Mouse (Mus musculus): ENCODE results near the gene Arid1b. TPM values are rescaled to one million over a fixed set of nuclear protein-coding genes. Genes with fewer than 3 reads are reported as not detected.
A peak's percentile ranks its signal among the peaks of the same experiment; 100 is the strongest.

The Arid1b gene
- polyA plus RNA-seq, 1 experiment from 2014 or later: 12.4 TPM

DNA sequence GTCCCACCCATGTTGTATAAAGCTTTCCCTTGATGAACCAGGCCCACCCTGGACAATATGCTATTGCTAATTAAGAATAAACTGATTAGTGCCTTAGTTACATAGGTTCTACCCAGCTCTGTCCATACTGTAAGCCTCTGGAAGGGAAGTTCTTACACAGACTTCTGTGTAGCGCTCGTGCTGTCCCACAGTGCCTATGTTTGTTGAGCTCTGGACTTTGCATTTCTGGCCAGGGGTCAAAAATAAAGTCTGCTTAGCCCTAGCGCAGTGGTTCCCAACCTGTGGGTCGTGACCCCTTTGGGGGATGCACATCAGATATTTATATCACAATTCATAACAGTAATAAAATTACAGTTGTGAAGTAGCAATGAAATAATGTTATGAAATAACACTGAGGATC is 221.2 kb downstream of the Arid1b start:
- 87% methylated on average over 4 of the region's 4 CpGs for WGBS
- Histone ChIP-seq H3K4me3 (ENCODE audit: low read depth, low read length) (no peak overlapping the region), H3K4me2 (ENCODE audit: low read depth, low read length) (no peak overlapping the region), H3K27ac (replicated peaks; ENCODE audit: low read depth, low read length) (no peak overlapping the region), H3K27me3 (replicated peaks; ENCODE audit: control insufficient read depth, insufficient read depth, low read length) (no peaks in the 10 kb centered on the region), H3K9ac (ENCODE audit: low read depth, low read length) (no peak overlapping the region), H3K9me3 (ENCODE audit: control insufficient read depth, low read length) (no peaks in the 10 kb centered on the region), H3K36me3 (ENCODE audit: control insufficient read depth, insufficient read depth, low read length) (no peaks in the 10 kb centered on the region), H3K4me1 (ENCODE audit: control insufficient read depth, insufficient read depth, low read length) (peaks cover 45% of the 10 kb centered on the region)
- no peak for ATAC-seq (ENCODE audit: low read depth)
- DNase-seq (ENCODE audit: low spot score): no peak

GRCm38 (mm10) chr17:5216965-5217546 is 222.9 kb downstream of the Arid1b start:
- WGBS: 54% methylated on average over 10 of the region's 10 CpGs
- ATAC-seq (ENCODE audit: low read depth) (peak; percentile 11; the same call in 1 of the 2 replicates), DNase-seq (ENCODE audit: low spot score) (no peak)
- H3K9ac ChIP-seq (ENCODE audit: low read depth, low read length): no peak overlapping the region
- H3K27me3 ChIP-seq (replicated peaks; ENCODE audit: control insufficient read depth, insufficient read depth, low read length): no peaks in the 10 kb centered on the region
- H3K4me2 ChIP-seq (ENCODE audit: low read depth, low read length): no peak overlapping the region
- peaks cover 50% of the 10 kb centered on the region for H3K4me1 ChIP-seq (ENCODE audit: control insufficient read depth, insufficient read depth, low read length)
- H3K27ac ChIP-seq (replicated peaks; ENCODE audit: low read depth, low read length): no peak overlapping the region
- no peaks in the 10 kb centered on the region for H3K9me3 ChIP-seq (ENCODE audit: control insufficient read depth, low read length)
- H3K36me3 ChIP-seq (ENCODE audit: control insufficient read depth, insufficient read depth, low read length): no peaks in the 10 kb centered on the region
- no peak overlapping the region for H3K4me3 ChIP-seq (ENCODE audit: low read depth, low read length)

- no peak overlapping the region for H3K9ac ChIP-seq (ENCODE audit: low read depth, low read length)
- no peak overlapping the region for H3K4me3 ChIP-seq (ENCODE audit: low read depth, low read length)
- no peak overlapping the region for H3K4me2 ChIP-seq (ENCODE audit: low read depth, low read length)
- H3K9me3 ChIP-seq (ENCODE audit: control insufficient read depth, low read length): no peaks in the 10 kb centered on the region
- H3K36me3 ChIP-seq (ENCODE audit: control insufficient read depth, insufficient read depth, low read length): no peaks in the 10 kb centered on the region
- DNase-seq (ENCODE audit: low spot score) (no peak), ATAC-seq (ENCODE audit: low read depth) (no peak; the same call in 1 of the 2 replicates)
- no peaks in the 10 kb centered on the region for H3K27me3 ChIP-seq (replicated peaks; ENCODE audit: control insufficient read depth, insufficient read depth, low read length)
- H3K27ac ChIP-seq (replicated peaks; ENCODE audit: low read depth, low read length): no peak overlapping the region
- peaks cover 44% of the 10 kb centered on the region for H3K4me1 ChIP-seq (ENCODE audit: control insufficient read depth, insufficient read depth, low read length)
- 74% methylated on average over 9 of the region's 9 CpGs for WGBS
Measured at GRCm38 (mm10) chr17:5217852-5218845, 224.0 kb downstream of the Arid1b start.

- Histone ChIP-seq H3K9ac (ENCODE audit: low read depth, low read length) (no peak overlapping the region), H3K9me3 (ENCODE audit: control insufficient read depth, low read length) (no peaks in the 10 kb centered on the region), H3K4me3 (ENCODE audit: low read depth, low read length) (no peak overlapping the region), H3K27ac (replicated peaks; ENCODE audit: low read depth, low read length) (no peak overlapping the region; the same call in 1 of the 2 replicates), H3K4me1 (ENCODE audit: control insufficient read depth, insufficient read depth, low read length) (peaks cover 40% of the 10 kb centered on the region), H3K36me3 (ENCODE audit: control insufficient read depth, insufficient read depth, low read length) (no peaks in the 10 kb centered on the region), H3K27me3 (replicated peaks; ENCODE audit: control insufficient read depth, insufficient read depth, low read length) (no peaks in the 10 kb centered on the region), H3K4me2 (ENCODE audit: low read depth, low read length) (no peak overlapping the region)
- DNase-seq (ENCODE audit: low spot score): peak; percentile 78
- WGBS: 51% methylated on average over 6 of the region's 6 CpGs
- ATAC-seq (ENCODE audit: low read depth): no peak
Measured at GRCm38 (mm10) chr17:5218955-5219557, 224.9 kb downstream of the Arid1b start.

GRCm38 (mm10) chr17:5221041-5221440 is 226.9 kb downstream of the Arid1b start:
- DNase-seq (ENCODE audit: low spot score) (peak; percentile 66), ATAC-seq (ENCODE audit: low read depth) (peak; percentile 62; the same call in 1 of the 2 replicates)
- Histone ChIP-seq H3K9ac (ENCODE audit: low read depth, low read length) (no peak overlapping the region), H3K4me3 (ENCODE audit: low read depth, low read length) (no peak overlapping the region), H3K27ac (replicated peaks; ENCODE audit: low read depth, low read length) (peak overlapping the region; percentile 52; the same call in 1 of the 2 replicates), H3K4me1 (ENCODE audit: control insufficient read depth, insufficient read depth, low read length) (peaks cover 40% of the 10 kb centered on the region), H3K27me3 (replicated peaks; ENCODE audit: control insufficient read depth, insufficient read depth, low read length) (no peaks in the 10 kb centered on the region), H3K9me3 (ENCODE audit: control insufficient read depth, low read length) (no peaks in the 10 kb centered on the region), H3K36me3 (ENCODE audit: control insufficient read depth, insufficient read depth, low read length) (no peaks in the 10 kb centered on the region), H3K4me2 (ENCODE audit: low read depth, low read length) (no peak overlapping the region)
- WGBS: 49% methylated on average over 8 of the region's 8 CpGs

DNA sequence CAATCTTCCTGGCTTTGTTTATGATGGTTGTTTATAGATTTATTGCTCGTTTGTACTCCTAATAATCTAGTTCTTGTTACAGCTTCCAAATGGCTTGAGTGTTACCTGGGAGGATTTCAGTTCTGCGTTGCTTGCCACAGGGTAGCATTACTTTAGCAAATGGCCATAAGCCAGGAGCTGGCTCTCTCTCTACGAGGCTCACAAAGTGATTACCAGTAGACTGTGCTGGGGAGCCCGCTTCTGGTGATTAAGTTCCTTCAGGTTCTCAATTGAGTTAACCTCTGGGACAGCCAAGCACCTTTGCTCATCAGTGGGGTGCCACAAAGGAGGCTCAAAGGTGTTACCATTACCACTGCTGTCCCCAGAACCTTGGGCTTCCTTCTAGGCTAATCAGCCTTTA is 227.4 kb downstream of the Arid1b start:
- no peak for ATAC-seq (ENCODE audit: low read depth)
- 47% methylated on average over 4 of the region's 4 CpGs for WGBS
- peaks cover 40% of the 10 kb centered on the region for H3K4me1 ChIP-seq (ENCODE audit: control insufficient read depth, insufficient read depth, low read length)
- no peaks in the 10 kb centered on the region for H3K36me3 ChIP-seq (ENCODE audit: control insufficient read depth, insufficient read depth, low read length)
- no peak overlapping the region for H3K4me3 ChIP-seq (ENCODE audit: low read depth, low read length)
- H3K27ac ChIP-seq (replicated peaks; ENCODE audit: low read depth, low read length): no peak overlapping the region
- no peak overlapping the region for H3K4me2 ChIP-seq (ENCODE audit: low read depth, low read length)
- H3K9me3 ChIP-seq (ENCODE audit: control insufficient read depth, low read length): no peaks in the 10 kb centered on the region
- no peak overlapping the region for H3K9ac ChIP-seq (ENCODE audit: low read depth, low read length)
- no peaks in the 10 kb centered on the region for H3K27me3 ChIP-seq (replicated peaks; ENCODE audit: control insufficient read depth, insufficient read depth, low read length)
- no peak for DNase-seq (ENCODE audit: low spot score)

- no peaks in the 10 kb centered on the region for H3K36me3 ChIP-seq (ENCODE audit: control insufficient read depth, insufficient read depth, low read length)
- H3K27me3 ChIP-seq (replicated peaks; ENCODE audit: control insufficient read depth, insufficient read depth, low read length): no peaks in the 10 kb centered on the region
- peaks cover 36% of the 10 kb centered on the region for H3K4me1 ChIP-seq (ENCODE audit: control insufficient read depth, insufficient read depth, low read length)
- ATAC-seq (ENCODE audit: low read depth): no peak
- DNase-seq (ENCODE audit: low spot score): no peak
- no peak overlapping the region for H3K4me2 ChIP-seq (ENCODE audit: low read depth, low read length)
- 40% methylated on average over 2 of the region's 2 CpGs for WGBS
- no peak overlapping the region for H3K4me3 ChIP-seq (ENCODE audit: low read depth, low read length)
- no peak overlapping the region for H3K9ac ChIP-seq (ENCODE audit: low read depth, low read length)
- H3K27ac ChIP-seq (replicated peaks; ENCODE audit: low read depth, low read length): no peak overlapping the region
- H3K9me3 ChIP-seq (ENCODE audit: control insufficient read depth, low read length): no peaks in the 10 kb centered on the region
Measured at GRCm38 (mm10) chr17:5222827-5223226, 228.7 kb downstream of the Arid1b start.

- no peak overlapping the region for H3K27ac ChIP-seq (replicated peaks; ENCODE audit: low read depth, low read length)
- H3K27me3 ChIP-seq (replicated peaks; ENCODE audit: control insufficient read depth, insufficient read depth, low read length): no peaks in the 10 kb centered on the region
- ATAC-seq (ENCODE audit: low read depth) (no peak), DNase-seq (ENCODE audit: low spot score) (no peak)
- WGBS: 77% methylated on average over 4 of the region's 4 CpGs
- H3K4me1 ChIP-seq (ENCODE audit: control insufficient read depth, insufficient read depth, low read length): peaks cover 26% of the 10 kb centered on the region
- H3K9ac ChIP-seq (ENCODE audit: low read depth, low read length): no peak overlapping the region
- no peaks in the 10 kb centered on the region for H3K9me3 ChIP-seq (ENCODE audit: control insufficient read depth, low read length)
- H3K36me3 ChIP-seq (ENCODE audit: control insufficient read depth, insufficient read depth, low read length): no peaks in the 10 kb centered on the region
- H3K4me2 ChIP-seq (ENCODE audit: low read depth, low read length): no peak overlapping the region
- H3K4me3 ChIP-seq (ENCODE audit: low read depth, low read length): no peak overlapping the region
Measured at GRCm38 (mm10) chr17:5224932-5225331, 230.8 kb downstream of the Arid1b start.
